Mouse (Mus musculus) heart, adult 2 months (tissue): ENCODE measurements around the gene Plk4.

ENCODE experiments used
- CTCF ChIP-seq: fragments of 200-600 bp; IDR thresholded peaks from 2 replicates; pipeline ENCODE4 v1.8.1; 2022; ENCODE audit warnings: antibody characterized with exemption, mild to moderate bottlenecking, moderate library complexity
- POLR2A ChIP-seq: fragments of 200-500 bp; IDR thresholded peaks from 2 replicates; pipeline ENCODE4 v1.6.1; 2011; ENCODE audit warnings: mild to moderate bottlenecking, low read depth, low read length, control low read depth; ENCODE audit not compliant: insufficient read depth

- no peak for TF ChIP-seq CTCF
- TF ChIP-seq POLR2A = no peak
Measured at GRCm38 (mm10) chr3:40808686-40809085, 8.9 kb downstream of the Plk4 start.
